Mouse (Mus musculus) neural tube, embryonic 14.5 days (tissue): ENCODE results near the gene Gpr83. TPM values are rescaled to one million over a fixed set of nuclear protein-coding genes. Genes with fewer than 3 reads are reported as not detected.
A peak's percentile ranks its signal among the peaks of the same experiment; 100 is the strongest.

ENCODE experiments used
- ATAC-seq: fragments of 200-750 bp; cut with Nextera tagmentation; 2 replicates; pipeline ENCODE4 v1.8.0; 2017; ENCODE audit warnings: low read depth, mild to moderate bottlenecking, moderate TSS enrichment, moderate library complexity
- H3K27ac ChIP-seq: fragments of 300-500 bp; sonication (generic); 2 replicates; pipeline ENCODE4 v1.5.1; 2014; ENCODE audit warnings: low read depth, mild to moderate bottlenecking, control low read depth, low read length, moderate library complexity, mixed read lengths
- H3K27me3 ChIP-seq: fragments of 300-500 bp; sonication (generic); 2 replicates; pipeline ENCODE4 v1.6.1; 2014; ENCODE audit warnings: low read length; ENCODE audit not compliant: control insufficient read depth, insufficient read depth
- H3K36me3 ChIP-seq: fragments of 300-500 bp; sonication (generic); 2 replicates; pipeline ENCODE4 v1.6.1; 2014; ENCODE audit warnings: low read length, mixed read lengths; ENCODE audit not compliant: control insufficient read depth, insufficient read depth
- H3K4me1 ChIP-seq: fragments of 300-500 bp; sonication (generic); 2 replicates; pipeline ENCODE4 v1.6.1; 2014; ENCODE audit warnings: low read length; ENCODE audit not compliant: control insufficient read depth, insufficient read depth
- H3K4me2 ChIP-seq: fragments of 300-500 bp; sonication (generic); 2 replicates; pipeline ENCODE4 v1.6.1; 2014; ENCODE audit warnings: mild to moderate bottlenecking, low read depth, low read length, control low read depth
- H3K4me3 ChIP-seq: fragments of 300-500 bp; sonication (generic); 2 replicates; pipeline ENCODE4 v1.5.1; 2014; ENCODE audit warnings: low read depth, low read length, control low read depth, mixed read lengths
- H3K9ac ChIP-seq: fragments of 300-500 bp; sonication (generic); replicated peaks from 2 replicates; pipeline ENCODE4 v1.6.1; 2014; ENCODE audit warnings: low read depth, mild to moderate bottlenecking, control low read depth, low read length, mixed read lengths
- H3K9me3 ChIP-seq: fragments of 300-500 bp; sonication (generic); 2 replicates; pipeline ENCODE4 v1.6.1; 2016; ENCODE audit warnings: low read length; ENCODE audit not compliant: control insufficient read depth
- WGBS: fragments of 180-500 bp; shearing (Covaris S2); extraction: QIAGEN DNeasy Blood & Tissue Kit; methylation state at CpG from one replicate; pipeline ENCODE4 v1.1.7; 2014; 5-methylcytosine and 5-hydroxymethylcytosine counted together
- polyA plus RNA-seq: library from polyadenylated mRNA; unstranded; fragments of >200 nt; fragmentation: Nextera tagmentation; extraction: Ambion mirVana; gene quantifications from 2 replicates; pipeline ENCODE4 v1.2.1, GENCODE M21; 2014

The Gpr83 gene
- 0.54 and 0.75 TPM in 2 replicates for polyA plus RNA-seq

DNA sequence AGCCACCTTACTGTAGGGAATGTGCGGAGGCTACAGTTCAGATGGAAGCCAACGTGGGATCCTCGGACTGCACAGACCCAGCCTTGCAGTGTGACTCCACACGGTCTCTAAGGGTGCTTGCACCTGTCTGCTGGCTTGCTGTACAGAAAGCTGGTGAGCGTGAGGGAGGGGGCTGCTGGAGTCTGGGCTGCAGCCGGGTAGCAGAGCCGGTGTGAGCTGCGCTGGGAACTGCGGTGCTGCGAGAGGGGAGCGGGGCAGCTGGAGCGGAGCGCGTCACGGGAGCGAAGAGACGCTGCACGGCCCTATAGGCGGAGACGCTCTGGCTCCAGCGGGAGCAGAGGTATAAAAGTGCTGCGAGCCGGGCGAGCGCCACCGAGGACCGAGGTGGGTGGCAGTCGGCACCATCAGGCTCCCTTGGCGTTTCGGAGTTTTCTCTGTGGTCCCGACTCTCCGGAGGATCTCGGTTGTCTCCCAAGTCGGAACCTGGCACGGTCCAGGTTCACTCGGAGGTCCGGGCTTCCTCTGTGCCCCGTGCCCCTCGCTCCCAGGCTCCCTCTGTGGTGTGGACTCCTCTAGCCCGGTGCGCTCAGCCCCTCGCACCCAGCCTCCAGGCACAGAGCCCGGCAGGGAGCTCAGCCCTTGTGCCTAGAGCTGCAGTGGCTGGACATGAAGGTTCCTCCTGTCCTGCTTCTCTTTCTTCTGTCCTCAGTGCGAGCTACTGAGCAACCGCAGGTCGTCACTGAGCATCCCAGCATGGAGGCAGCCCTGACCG, at the start of gene Gpr83:
TSS of gene Gpr83 (plus strand) at position 343 of the 772 bp plus-strand sequence.
- no peak within 1 kb of the TSS for H3K27ac ChIP-seq
- peak; percentile 96 for ATAC-seq
- H3K9ac ChIP-seq: peak within 1 kb of the TSS; percentile 55
- H3K36me3 ChIP-seq: no peaks in the 10 kb centered on the region
- no peaks in the 10 kb centered on the region for H3K9me3 ChIP-seq
- 3% methylated on average over 47 of the region's 47 CpGs for WGBS
- peaks cover 6% of the 10 kb centered on the region for H3K27me3 ChIP-seq
- peak within 1 kb of the TSS; percentile 40 for H3K4me3 ChIP-seq
- peaks cover 4% of the 10 kb centered on the region; the same call in 1 of the 2 replicates for H3K4me1 ChIP-seq
- H3K4me2 ChIP-seq: peak within 1 kb of the TSS; percentile 97

DNA sequence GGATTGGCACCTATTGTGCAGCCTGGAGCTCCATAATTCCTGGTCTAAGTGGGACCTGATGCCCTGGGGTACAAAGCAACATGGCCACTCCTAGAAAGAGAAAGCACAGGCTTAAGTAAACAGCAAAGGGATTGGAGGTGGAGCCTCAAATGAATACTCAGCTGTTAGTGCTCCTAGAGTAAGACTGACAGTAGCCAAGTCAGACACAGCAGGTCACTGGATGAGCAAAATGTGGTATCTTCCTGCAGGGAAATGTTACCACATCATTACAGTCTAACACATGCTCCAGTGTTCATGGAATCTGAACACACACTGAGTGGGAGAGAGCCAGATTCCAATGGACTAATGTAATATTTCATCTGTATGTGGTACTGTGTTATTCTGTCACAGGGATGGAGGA, 38.6 kb upstream of the Gpr83 start:
- Histone ChIP-seq H3K4me2 (no peak overlapping the region), H3K27ac (no peak overlapping the region), H3K27me3 (no peaks in the 10 kb centered on the region), H3K9ac (no peak overlapping the region), H3K4me3 (no peak overlapping the region), H3K9me3 (no peaks in the 10 kb centered on the region), H3K36me3 (peaks cover 21% of the 10 kb centered on the region), H3K4me1 (no peaks in the 10 kb centered on the region)
- no peak for ATAC-seq

DNA sequence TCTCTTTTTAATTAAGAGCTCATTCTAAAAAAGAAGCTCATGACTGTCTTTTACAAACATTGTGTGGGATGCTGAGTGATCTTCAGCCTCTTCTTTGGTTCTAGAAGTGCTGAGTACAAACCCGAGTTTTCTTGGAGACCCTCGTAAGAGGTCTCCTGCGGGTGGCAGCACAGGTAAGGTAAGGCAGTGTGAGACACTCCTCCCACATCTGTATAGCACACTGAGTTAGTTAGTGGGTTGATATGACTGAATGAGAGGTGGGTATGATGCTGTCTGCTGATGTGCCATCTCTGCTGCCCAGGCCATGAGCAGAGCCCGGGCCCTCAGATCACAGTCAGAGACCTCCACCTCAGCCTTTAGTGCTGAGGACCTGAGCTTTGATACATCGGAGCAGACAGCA, 35.2 kb upstream of the Gpr83 start:
- no peaks in the 10 kb centered on the region for H3K9me3 ChIP-seq
- no peak overlapping the region for H3K4me2 ChIP-seq
- peak; percentile 54; the same call in 1 of the 2 replicates for ATAC-seq
- H3K36me3 ChIP-seq: 0 out of 2 replicates have a peak, but pooled peaks cover 9% of the 10 kb centered on the region
- H3K27me3 ChIP-seq: no peaks in the 10 kb centered on the region
- H3K4me3 ChIP-seq: no peak overlapping the region
- 90% methylated on average over 5 of the region's 5 CpGs for WGBS
- no peaks in the 10 kb centered on the region for H3K4me1 ChIP-seq
- H3K27ac ChIP-seq: no peak overlapping the region
- H3K9ac ChIP-seq: no peak overlapping the region

DNA sequence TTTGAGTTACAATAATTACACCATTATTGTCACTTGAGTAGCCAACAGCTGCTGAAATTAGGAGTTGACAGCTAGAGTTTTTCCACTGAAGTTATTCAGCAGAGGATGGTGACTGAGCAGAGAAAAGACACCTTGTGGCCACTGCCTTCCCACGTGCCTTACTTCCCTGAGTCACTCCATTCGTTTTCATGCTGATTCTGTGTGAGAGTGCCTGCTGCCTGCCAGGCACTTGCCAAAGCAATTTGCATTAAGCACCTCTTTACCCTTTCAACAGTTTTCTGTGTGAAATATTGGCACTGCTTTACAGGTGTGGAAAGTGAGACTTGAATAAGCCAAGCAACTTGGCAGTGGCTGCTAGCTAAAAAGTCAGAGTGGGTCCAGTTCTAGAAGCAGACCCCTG, 32.1 kb upstream of the Gpr83 start:
- Histone ChIP-seq H3K27me3 (no peaks in the 10 kb centered on the region), H3K4me1 (no peaks in the 10 kb centered on the region), H3K9me3 (no peaks in the 10 kb centered on the region), H3K36me3 (0 out of 2 replicates have a peak, but pooled peaks cover 9% of the 10 kb centered on the region), H3K4me2 (no peak overlapping the region), H3K27ac (no peak overlapping the region), H3K4me3 (no peak overlapping the region), H3K9ac (no peak overlapping the region)
- WGBS: 73% methylated on average over 2 of the region's 2 CpGs
- no peak for ATAC-seq

DNA sequence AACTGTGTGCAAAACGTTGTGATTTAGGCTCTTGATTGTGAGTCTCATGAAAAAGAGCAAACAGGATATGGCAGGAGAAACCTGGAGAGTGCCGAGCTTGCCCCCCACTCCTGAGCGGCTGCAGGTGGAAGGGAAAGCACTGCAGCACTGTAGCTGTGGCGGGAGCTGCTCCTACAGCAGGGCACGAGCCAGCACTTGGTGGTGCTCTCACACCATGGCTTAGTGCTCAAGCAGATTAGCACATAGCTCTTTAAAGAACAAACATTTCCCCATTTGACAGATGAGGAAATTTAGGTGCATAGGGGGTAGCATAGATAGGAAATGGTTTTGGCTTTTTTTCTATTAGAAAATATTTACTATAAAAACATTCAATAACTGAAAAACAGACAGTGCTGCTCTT, 28.0 kb upstream of the Gpr83 start:
- H3K4me3 ChIP-seq: no peak overlapping the region
- H3K9me3 ChIP-seq: no peaks in the 10 kb centered on the region
- H3K27ac ChIP-seq: no peak overlapping the region
- H3K27me3 ChIP-seq: no peaks in the 10 kb centered on the region
- no peak for ATAC-seq
- H3K36me3 ChIP-seq: peaks cover 18% of the 10 kb centered on the region
- H3K9ac ChIP-seq: no peak overlapping the region
- H3K4me1 ChIP-seq: no peaks in the 10 kb centered on the region
- WGBS: 90% methylated on average over 5 of the region's 5 CpGs
- no peak overlapping the region for H3K4me2 ChIP-seq

DNA sequence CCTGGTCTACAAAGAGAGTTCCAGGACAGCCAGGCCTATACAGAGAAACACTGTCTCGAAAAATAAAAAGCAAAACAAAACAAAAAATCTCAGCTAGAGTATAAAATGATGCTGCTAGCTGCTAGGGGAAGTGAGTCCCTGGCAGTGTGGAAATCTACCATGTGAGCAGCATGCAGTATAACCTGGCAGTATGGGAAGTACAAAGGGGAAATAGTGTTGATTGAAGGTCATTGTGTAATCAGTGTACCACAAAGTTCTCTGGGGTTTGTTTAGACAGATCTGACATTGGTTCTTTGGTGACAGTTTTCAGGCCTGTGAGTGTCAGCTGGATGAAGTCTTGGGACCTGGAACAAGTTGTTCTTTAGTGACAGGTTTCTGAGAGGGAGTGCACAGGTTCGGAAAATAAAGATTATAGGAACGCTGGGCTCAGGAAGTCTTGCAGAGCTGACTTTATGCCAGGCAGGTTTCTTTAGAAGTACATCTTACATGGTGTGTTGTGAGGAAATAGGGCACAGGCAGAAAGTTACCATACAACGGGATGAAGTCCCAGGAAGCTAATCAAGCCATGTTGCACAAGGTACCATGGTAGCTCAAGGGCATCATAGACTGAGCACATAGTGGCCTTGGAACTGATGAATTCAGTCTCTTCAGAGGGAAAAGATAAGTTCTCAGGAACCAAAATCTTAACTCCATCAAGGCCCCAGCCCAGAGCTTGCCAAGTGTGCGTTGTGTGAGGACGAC, 24.5 kb upstream of the Gpr83 start:
- H3K9ac ChIP-seq: no peak overlapping the region
- no peaks in the 10 kb centered on the region for H3K27me3 ChIP-seq
- no peaks in the 10 kb centered on the region for H3K9me3 ChIP-seq
- H3K4me3 ChIP-seq: no peak overlapping the region
- no peak overlapping the region for H3K27ac ChIP-seq
- peaks cover 15% of the 10 kb centered on the region for H3K36me3 ChIP-seq
- H3K4me1 ChIP-seq: no peaks in the 10 kb centered on the region
- ATAC-seq: no peak
- WGBS: 91% methylated on average over 6 of the region's 6 CpGs
- no peak overlapping the region for H3K4me2 ChIP-seq

DNA sequence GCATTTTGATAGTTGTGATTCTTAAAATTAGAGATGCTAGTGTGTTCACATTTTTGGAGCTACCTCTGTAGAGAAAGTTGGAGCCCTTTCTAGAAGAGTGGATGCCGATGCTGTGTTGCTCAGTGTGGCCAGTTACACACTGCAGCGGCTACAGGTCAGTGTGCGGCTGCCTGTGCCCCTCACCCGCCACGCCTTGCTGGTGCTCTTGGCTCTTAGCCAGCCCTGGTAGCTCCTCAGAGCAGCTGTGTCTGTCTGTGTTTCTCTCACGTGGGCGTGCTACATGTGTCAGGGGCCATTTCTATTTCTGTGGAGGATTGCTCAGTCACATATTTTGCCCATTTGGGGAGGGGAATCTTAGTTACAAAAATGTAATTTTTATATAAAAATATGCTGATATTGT, 20.5 kb upstream of the Gpr83 start:
- 29% methylated on average over 7 of the region's 7 CpGs for WGBS

DNA sequence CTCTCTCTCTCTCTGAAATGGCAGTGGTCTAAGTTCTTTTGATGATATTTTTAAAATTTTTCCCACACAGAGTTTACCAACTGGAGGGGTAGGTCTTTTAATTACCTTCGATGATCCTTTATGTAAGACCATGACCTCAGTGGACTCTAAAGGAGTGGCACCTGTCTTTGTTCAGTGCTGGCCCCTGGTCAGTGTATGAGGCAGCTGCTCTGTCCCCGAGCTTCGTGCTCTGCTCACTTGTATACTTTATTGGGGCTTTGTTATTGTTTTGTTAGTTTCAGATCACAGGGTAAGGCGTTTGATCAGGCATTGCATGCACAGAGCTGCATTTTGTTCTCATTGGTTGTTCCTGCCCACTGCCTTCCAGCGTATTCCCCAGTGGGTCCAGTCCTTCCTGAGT, 20.0 kb upstream of the Gpr83 start:
- H3K9ac ChIP-seq: no peak overlapping the region
- no peaks in the 10 kb centered on the region for H3K9me3 ChIP-seq
- 69% methylated on average over 5 of the region's 5 CpGs for WGBS
- no peaks in the 10 kb centered on the region for H3K4me1 ChIP-seq
- no peak overlapping the region for H3K4me3 ChIP-seq
- H3K27me3 ChIP-seq: no peaks in the 10 kb centered on the region
- H3K27ac ChIP-seq: no peak overlapping the region
- no peak overlapping the region for H3K4me2 ChIP-seq
- H3K36me3 ChIP-seq: peaks cover 8% of the 10 kb centered on the region; the same call in 1 of the 2 replicates
- ATAC-seq: no peak

More for the DNA sequence above, 20.5 kb upstream of the Gpr83 start:
- Histone ChIP-seq H3K4me1 (no peaks in the 10 kb centered on the region), H3K4me3 (no peak overlapping the region), H3K9me3 (no peaks in the 10 kb centered on the region), H3K27ac (no peak overlapping the region), H3K27me3 (no peaks in the 10 kb centered on the region), H3K36me3 (peaks cover 11% of the 10 kb centered on the region), H3K9ac (no peak overlapping the region), H3K4me2 (no peak overlapping the region)
- ATAC-seq: peak; percentile 62; the same call in 1 of the 2 replicates
